Mouse (Mus musculus): ENCODE results near the gene Tldc2. TPM values are rescaled to one million over a fixed set of nuclear protein-coding genes. Genes with fewer than 3 reads are reported as not detected.
A peak's percentile ranks its signal among the peaks of the same experiment; 100 is the strongest.

The Tldc2 gene
- polyA plus RNA-seq, 1 experiment from 2014 or later: not detected

GRCm38 (mm10) chr2:157078059-157078792 is 8.6 kb upstream of the Tldc2 start:
- peaks cover 21% of the 10 kb centered on the region for H3K4me1 ChIP-seq (ENCODE audit: insufficient read depth)
- WGBS (ENCODE audit: insufficient replicate concordance): 2% methylated on average over 34 of the region's 79 CpGs

GRCm38 (mm10) chr2:157078793-157079700 is 7.8 kb upstream of the Tldc2 start, which contains the start of gene Soga1:
TSS of gene Soga1 (minus strand) at chr2:157079254.
- Histone ChIP-seq H3K4me2 (ENCODE audit: low read depth, low read length) (peak within 1 kb of the TSS; percentile 73), H3K27ac (ENCODE audit: low read depth) (peak within 1 kb of the TSS; percentile 70), H3K4me3 (ENCODE audit: low read depth, low read length) (peak within 1 kb of the TSS; percentile 50), H3K4me1 (ENCODE audit: insufficient read depth) (peaks cover 21% of the 10 kb centered on the region), H3K9me3 (ENCODE audit: low read length) (no peaks in the 10 kb centered on the region), H3K36me3 (replicated peaks; ENCODE audit: insufficient read depth, low read length) (no peaks in the 10 kb centered on the region), H3K27me3 (ENCODE audit: insufficient read depth, low read length) (peaks cover 32% of the 10 kb centered on the region), H3K9ac (replicated peaks) (peak within 1 kb of the TSS; percentile 69)
- no peak for TF ChIP-seq EP300 (IDR thresholded peaks at IDR 0.05; ENCODE audit: low read depth)
- TF ChIP-seq CTCF (IDR thresholded peaks at IDR 0.05; ENCODE audit: low read depth): peak; percentile 49
- ATAC-seq (peak; percentile 64), DNase-seq (peak; percentile 69)
- 2% methylated on average over 89 of the region's 136 CpGs for WGBS (ENCODE audit: insufficient replicate concordance)

More at GRCm38 (mm10) chr2:157078059-157078792, 8.6 kb upstream of the Tldc2 start:
- peak overlapping the region; percentile 69 for H3K9ac ChIP-seq (replicated peaks)
- no peaks in the 10 kb centered on the region for H3K36me3 ChIP-seq (replicated peaks; ENCODE audit: insufficient read depth, low read length)
- peak overlapping the region; percentile 70 for H3K27ac ChIP-seq (ENCODE audit: low read depth)
- no peak for DNase-seq
- H3K4me3 ChIP-seq (ENCODE audit: low read depth, low read length): peak overlapping the region; percentile 50
- peak overlapping the region; percentile 73 for H3K4me2 ChIP-seq (ENCODE audit: low read depth, low read length)
- no peaks in the 10 kb centered on the region for H3K9me3 ChIP-seq (ENCODE audit: low read length)
- H3K27me3 ChIP-seq (ENCODE audit: insufficient read depth, low read length): peaks cover 32% of the 10 kb centered on the region
- TF ChIP-seq EP300 (IDR thresholded peaks at IDR 0.05; ENCODE audit: low read depth): no peak
- no peak for TF ChIP-seq CTCF (IDR thresholded peaks at IDR 0.05; ENCODE audit: low read depth)
- ATAC-seq: 0 out of 2 replicates have a peak, but pooled peaks have one; percentile 9

- peak overlapping the region; percentile 69 for H3K9ac ChIP-seq (replicated peaks)
- no peak for ATAC-seq
- 22% methylated on average over 16 of the region's 16 CpGs for WGBS (ENCODE audit: insufficient replicate concordance)
Observed at GRCm38 (mm10) chr2:157079701-157080180, 7.1 kb upstream of the Tldc2 start.

GRCm38 (mm10) chr2:157081331-157081730 is 5.5 kb upstream of the Tldc2 start:
- TF ChIP-seq CTCF (IDR thresholded peaks at IDR 0.05; ENCODE audit: low read depth) (no peak), EP300 (IDR thresholded peaks at IDR 0.05; ENCODE audit: low read depth) (no peak)

More at GRCm38 (mm10) chr2:157079701-157080180, 7.1 kb upstream of the Tldc2 start:
- H3K4me3 ChIP-seq (ENCODE audit: low read depth, low read length): peak overlapping the region; percentile 50
- peak overlapping the region; percentile 73 for H3K4me2 ChIP-seq (ENCODE audit: low read depth, low read length)
- H3K4me1 ChIP-seq (ENCODE audit: insufficient read depth): peaks cover 21% of the 10 kb centered on the region
- H3K27ac ChIP-seq (ENCODE audit: low read depth): no peak overlapping the region
- H3K27me3 ChIP-seq (ENCODE audit: insufficient read depth, low read length): peaks cover 32% of the 10 kb centered on the region
- H3K36me3 ChIP-seq (replicated peaks; ENCODE audit: insufficient read depth, low read length): no peaks in the 10 kb centered on the region
- H3K9me3 ChIP-seq (ENCODE audit: low read length): no peaks in the 10 kb centered on the region
- no peak for DNase-seq
- TF ChIP-seq CTCF (IDR thresholded peaks at IDR 0.05; ENCODE audit: low read depth) (no peak), EP300 (IDR thresholded peaks at IDR 0.05; ENCODE audit: low read depth) (no peak)

GRCm38 (mm10) chr2:157081960-157082359 is 4.9 kb upstream of the Tldc2 start:
- DNase-seq: no peak
- no peaks in the 10 kb centered on the region for H3K36me3 ChIP-seq (replicated peaks; ENCODE audit: insufficient read depth, low read length)
- peaks cover 32% of the 10 kb centered on the region for H3K27me3 ChIP-seq (ENCODE audit: insufficient read depth, low read length)

More at GRCm38 (mm10) chr2:157081331-157081730, 5.5 kb upstream of the Tldc2 start:
- no peaks in the 10 kb centered on the region for H3K9me3 ChIP-seq (ENCODE audit: low read length)
- H3K27me3 ChIP-seq (ENCODE audit: insufficient read depth, low read length): peaks cover 32% of the 10 kb centered on the region
- no peak overlapping the region for H3K9ac ChIP-seq (replicated peaks)
- H3K27ac ChIP-seq (ENCODE audit: low read depth): no peak overlapping the region
- no peak overlapping the region for H3K4me3 ChIP-seq (ENCODE audit: low read depth, low read length)
- H3K36me3 ChIP-seq (replicated peaks; ENCODE audit: insufficient read depth, low read length): no peaks in the 10 kb centered on the region
- H3K4me2 ChIP-seq (ENCODE audit: low read depth, low read length): no peak overlapping the region
- H3K4me1 ChIP-seq (ENCODE audit: insufficient read depth): peaks cover 14% of the 10 kb centered on the region
- ATAC-seq (no peak), DNase-seq (no peak)
- 86% methylated on average over 8 of the region's 8 CpGs for WGBS (ENCODE audit: insufficient replicate concordance)

More at GRCm38 (mm10) chr2:157081960-157082359, 4.9 kb upstream of the Tldc2 start:
- WGBS (ENCODE audit: insufficient replicate concordance): 31% methylated on average over 7 of the region's 7 CpGs
- no peak overlapping the region for H3K4me2 ChIP-seq (ENCODE audit: low read depth, low read length)
- H3K4me1 ChIP-seq (ENCODE audit: insufficient read depth): peaks cover 11% of the 10 kb centered on the region
- ATAC-seq: no peak
- H3K9ac ChIP-seq (replicated peaks): no peak overlapping the region
- H3K27ac ChIP-seq (ENCODE audit: low read depth): no peak overlapping the region
- no peak overlapping the region for H3K4me3 ChIP-seq (ENCODE audit: low read depth, low read length)
- no peaks in the 10 kb centered on the region for H3K9me3 ChIP-seq (ENCODE audit: low read length)
- TF ChIP-seq CTCF (IDR thresholded peaks at IDR 0.05; ENCODE audit: low read depth) (no peak), EP300 (IDR thresholded peaks at IDR 0.05; ENCODE audit: low read depth) (no peak)

Data from liver, postnatal 0 days (tissue).